Mouse (Mus musculus) spleen, adult 2 months (tissue): Measurements from ENCODE around the gene Slc12a8.

Experiments
- CTCF ChIP-seq: fragments of 200-500 bp; IDR thresholded peaks from 2 replicates; pipeline ENCODE4 v1.5.1; 2011; ENCODE audit warnings: mild to moderate bottlenecking, inconsistent platforms; ENCODE audit not compliant: insufficient read depth, insufficient read length, insufficient replicate concordance; ENCODE audit errors: extremely low read depth
- POLR2A ChIP-seq: fragments of 200-500 bp; IDR thresholded peaks from 2 replicates; pipeline ENCODE4 v1.6.1; 2011; ENCODE audit warnings: low read depth, low read length, inconsistent platforms

- TF ChIP-seq CTCF, result no peak
- TF ChIP-seq POLR2A, result no peak
Observed at GRCm38 (mm10) chr16:33578462-33578861, 61.3 kb downstream of the Slc12a8 start.
